In the genomic region with DNA sequence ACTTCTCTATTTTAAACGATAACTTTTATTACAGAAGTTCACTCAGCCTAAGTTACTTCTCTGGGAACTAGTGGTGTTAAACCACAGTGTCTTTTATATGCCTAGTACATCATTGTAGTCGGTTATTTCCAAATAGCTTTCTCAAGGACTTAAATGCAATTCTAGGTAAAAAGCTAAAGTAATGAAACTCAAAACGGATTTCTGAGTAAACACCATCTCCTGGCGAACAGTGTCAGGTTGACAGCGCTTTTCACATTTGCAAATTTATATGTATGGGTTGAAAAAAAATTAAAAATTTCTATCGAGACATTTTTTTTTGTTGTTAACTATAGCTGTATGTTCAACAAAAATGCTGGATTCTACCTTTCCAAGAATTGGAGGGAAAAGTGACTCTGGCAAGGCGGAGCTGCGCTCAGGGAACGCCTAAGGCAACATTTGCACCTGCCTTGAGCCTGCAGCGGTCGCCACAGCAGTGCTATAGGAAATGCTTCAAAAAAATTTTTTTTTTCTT, we compare ENCODE assay signal across 8 mouse cellular contexts. TPM values are rescaled to one million over a fixed set of nuclear protein-coding genes. Genes with fewer than 3 reads are reported as not detected.
DNase-seq lines count a peak whose midpoint lies in the region; ATAC-seq and TF ChIP-seq lines count a peak whose summit lies in the region.

No protein-coding gene starts in this region.

- no peaks in the 10 kb centered on the region for H3K4me1 ChIP-seq in CH12.LX (ENCODE audit: control insufficient read depth in 1 of 2, insufficient read depth in 2 of 2)
- peaks cover 11% of the 10 kb centered on the region for H3K4me1 ChIP-seq in hindbrain, embryonic 16.5 days (ENCODE audit: control insufficient read depth, insufficient read depth, low read depth, low read length)
- peaks cover 11% of the 10 kb centered on the region for H3K4me1 ChIP-seq in liver, postnatal 0 days (ENCODE audit: insufficient read depth)

- H3K9ac ChIP-seq in CH12.LX (ENCODE audit: insufficient read depth, low read depth) = peak overlapping the region; percentile 77
- H3K9ac ChIP-seq in hindbrain, embryonic 16.5 days (ENCODE audit: low read depth, low read length) = peak overlapping the region; percentile 97
- peak overlapping the region; percentile 98 for H3K9ac ChIP-seq in liver, postnatal 0 days (replicated peaks)

- intact Hi-C loops in gastrocnemius, adult 2 months (cut with DNase I) = loop anchor here (10.0 kb wide), 1 partner anchor 531 kb away; no protein-coding TSS in a partner anchor
- intact Hi-C loops in left cerebral cortex, postnatal 14 days (cut with DNase I) = no loop called here

- WGBS in hindbrain, embryonic 16.5 days = 6% methylated on average over 11 of the region's 11 CpGs
- WGBS in liver, postnatal 0 days (ENCODE audit: insufficient replicate concordance) = 4% methylated on average over 11 of the region's 11 CpGs

- TF ChIP-seq EP300 in CH12.LX (IDR thresholded peaks at IDR 0.05; ENCODE audit: low read length) = no peak
- TF ChIP-seq EP300 in liver, postnatal 0 days (IDR thresholded peaks at IDR 0.05; ENCODE audit: low read depth) = peak; percentile 44

- H3K27me3 ChIP-seq in CH12.LX (replicated peaks) = no peaks in the 10 kb centered on the region
- H3K27me3 ChIP-seq in hindbrain, embryonic 16.5 days (replicated peaks; ENCODE audit: control insufficient read depth, insufficient read depth, low read length) = no peaks in the 10 kb centered on the region
- no peaks in the 10 kb centered on the region for H3K27me3 ChIP-seq in liver, postnatal 0 days (ENCODE audit: insufficient read depth, low read length)
- no peaks in the 10 kb centered on the region for H3K27me3 ChIP-seq in splenic B cell, adult 2 months (ENCODE audit: control insufficient read depth, insufficient read depth, low read length, poor library complexity, severe bottlenecking)

- dilution Hi-C loops in CH12.LX (cut with MboI; ENCODE audit: extremely low pct_ligation_motif_present, extremely low pct_unique_long_range_greater_than_20kb, low sequenced_read_pairs) = no loop called here

- in situ Hi-C loops in CH12.LX (cut with MboI; ENCODE audit: low pct_ligation_motif_present, low pct_unique_long_range_greater_than_20kb, low sequenced_read_pairs) = no loop called here

- TF ChIP-seq CTCF in gastrocnemius, adult 2 months (IDR thresholded peaks at IDR 0.05) = no peak
- peak in 1 of 2 experiments; percentile 17; a peak in 2 of 4 replicates for TF ChIP-seq CTCF in CH12.LX (conservative IDR thresholded peaks at IDR 0.05 in 1 of 2, IDR thresholded peaks at IDR 0.05 in 1 of 2; ENCODE audit: low read depth in 2 of 2, low read length in 2 of 2)
- TF ChIP-seq CTCF in liver, postnatal 0 days (IDR thresholded peaks at IDR 0.05; ENCODE audit: low read depth) = 0 out of 2 replicates have a peak, but pooled peaks have one; percentile 5

- H3K4me3 ChIP-seq in gastrocnemius, adult 2 months = peak overlapping the region; percentile 95
- peak overlapping the region; percentile 58 to 93 (median 92) for H3K4me3 ChIP-seq in CH12.LX (replicated peaks in 1 of 3; ENCODE audit: low read depth in 2 of 3, low read length in 2 of 3, poor library complexity in 1 of 3)
- peak overlapping the region; percentile 100 for H3K4me3 ChIP-seq in hindbrain, embryonic 16.5 days (ENCODE audit: low read length)
- H3K4me3 ChIP-seq in liver, postnatal 0 days (ENCODE audit: low read depth, low read length) = peak overlapping the region; percentile 85

- no peaks in the 10 kb centered on the region for H3K9me3 ChIP-seq in CH12.LX (replicated peaks; ENCODE audit: low read length)
- H3K9me3 ChIP-seq in hindbrain, embryonic 16.5 days (ENCODE audit: control insufficient read depth, low read length) = no peaks in the 10 kb centered on the region
- H3K9me3 ChIP-seq in liver, postnatal 0 days (ENCODE audit: low read length) = no peaks in the 10 kb centered on the region

- no peak for TF ChIP-seq RAD21 in CH12.LX (IDR thresholded peaks at IDR 0.05; ENCODE audit: low read depth, low read length)

- peak overlapping the region; percentile 39; the same call in 1 of the 2 replicates for H3K4me2 ChIP-seq in CH12.LX (ENCODE audit: insufficient read depth, low read depth, poor library complexity, severe bottlenecking)
- peak overlapping the region; percentile 81 for H3K4me2 ChIP-seq in hindbrain, embryonic 16.5 days (ENCODE audit: low read length)
- peak overlapping the region; percentile 72 for H3K4me2 ChIP-seq in liver, postnatal 0 days (ENCODE audit: low read depth, low read length)

- peak; percentile 8; the same call in 1 of the 2 replicates for ATAC-seq in hindbrain, embryonic 16.5 days
- ATAC-seq in liver, postnatal 0 days = peak; percentile 23

- DNase-seq in gastrocnemius, adult 2 months = peak; percentile 28
- DNase-seq in gastrocnemius, adult 8-10 months (ENCODE audit: low spot score in 2 of 2) = no peak
- peak; percentile 52 for DNase-seq in CH12.LX (ENCODE audit: extremely low read depth)
- DNase-seq in embryo, embryonic 11.5 days (ENCODE audit: low read depth, low spot score) = peak; percentile 14
- peak; percentile 52 for DNase-seq in liver, postnatal 0 days
- DNase-seq in splenic B cell, adult 2 months (ENCODE audit: low read depth, low spot score) = peak; percentile 50
- DNase-seq in left cerebral cortex, postnatal 14 days (ENCODE audit: low spot score in 2 of 2) = no peak

- H3K27ac ChIP-seq in gastrocnemius, adult 2 months = peak overlapping the region; percentile 98
- peak overlapping the region; percentile 89; the same call in 1 of the 2 replicates for H3K27ac ChIP-seq in CH12.LX (ENCODE audit: insufficient read depth, low read depth)
- H3K27ac ChIP-seq in hindbrain, embryonic 16.5 days (ENCODE audit: low read depth, low read length) = peak overlapping the region; percentile 95
- H3K27ac ChIP-seq in liver, postnatal 0 days (ENCODE audit: low read depth) = peak overlapping the region; percentile 97

- peaks cover 34% of the 10 kb centered on the region for H3K79me2 ChIP-seq in CH12.LX (replicated peaks; ENCODE audit: control insufficient read depth, extremely low read depth, insufficient read depth, poor library complexity, severe bottlenecking)

- peaks cover 20 to 27% of the 10 kb centered on the region in 2 experiments for H3K36me3 ChIP-seq in CH12.LX (replicated peaks in 1 of 2; ENCODE audit: control insufficient read depth in 1 of 2, insufficient read depth in 1 of 2, low read length in 1 of 2)
- no peaks in the 10 kb centered on the region for H3K36me3 ChIP-seq in hindbrain, embryonic 16.5 days (ENCODE audit: control insufficient read depth, insufficient read depth, low read length)
- H3K36me3 ChIP-seq in liver, postnatal 0 days (replicated peaks; ENCODE audit: insufficient read depth, low read length) = no peaks in the 10 kb centered on the region
- no peaks in the 10 kb centered on the region for H3K36me3 ChIP-seq in splenic B cell, adult 2 months (ENCODE audit: control insufficient read depth, insufficient read depth, low read length, poor library complexity, severe bottlenecking)

- TF ChIP-seq POLR2A in CH12.LX (IDR thresholded peaks at IDR 0.05; ENCODE audit: low read depth, low read length) = no peak

TF ChIP-seq in CH12.LX, 34 proteins besides CTCF, POLR2A, EP300 and RAD21:
- TF ChIP-seq ZNF384 (IDR thresholded peaks at IDR 0.05; ENCODE audit: low read depth, low read length) (peak; percentile 45; the same call in 1 of the 2 replicates), NRF1 (IDR thresholded peaks at IDR 0.05; ENCODE audit: low read depth, low read length) (no peak)

RNA-seq across cellular contexts. Expression of a gene that starts 0.4 kb away (rescaled TPM):
- total RNA-seq in gastrocnemius, adult 2 months (2021) = 1 to 10 TPM; 7.4 to 8.1 TPM
- total RNA-seq in gastrocnemius, adult 8-10 months (2022) = 1 to 10 TPM; 5.6 to 7.3 (median 6.5) TPM
- total RNA-seq in CH12.LX (2012; rRNA removed) (13.0 and 13.4 TPM in 2 replicates), CH12.LX (2014; rRNA removed) (19.6 and 23.5 TPM in 2 replicates)
- 13.8 and 14.5 TPM in 2 replicates for polyA plus RNA-seq in CH12.LX (2012; ENCODE audit: insufficient read length, low read depth)
- polyA plus RNA-seq in hindbrain, embryonic 16.5 days (2015; fragmentation: Nextera tagmentation; extraction: Ambion mirVana) = 15.4 and 17.4 TPM in 2 replicates
- polyA plus RNA-seq in liver, postnatal 0 days (2015; fragmentation: Nextera tagmentation; extraction: Ambion mirVana) = 3.4 and 3.8 TPM in 2 replicates
- 10 to 100 TPM; 18.0 to 18.4 TPM for total RNA-seq in left cerebral cortex, postnatal 14 days (2021)

RNA-seq across cellular contexts. Expression of a gene that starts 53.9 kb away (rescaled TPM):
- total RNA-seq in gastrocnemius, adult 2 months (2021) = under 1 TPM; 0.18 to 0.42 TPM
- under 1 TPM in 3 of 4 experiments, not detected in 1; 0.27 to 0.83 (median 0.39) TPM for total RNA-seq in gastrocnemius, adult 8-10 months (2022)
- total RNA-seq in CH12.LX (2012; rRNA removed) (21.9 and 26.7 TPM in 2 replicates), CH12.LX (2014; rRNA removed) (46.9 and 49.7 TPM in 2 replicates)
- 67.9 and 90.9 TPM in 2 replicates for polyA plus RNA-seq in CH12.LX (2012; ENCODE audit: insufficient read length, low read depth)
- 0.43 and 0.59 TPM in 2 replicates for polyA plus RNA-seq in hindbrain, embryonic 16.5 days (2015; fragmentation: Nextera tagmentation; extraction: Ambion mirVana)
- polyA plus RNA-seq in liver, postnatal 0 days (2015; fragmentation: Nextera tagmentation; extraction: Ambion mirVana) = 3.0 and 3.6 TPM in 2 replicates
- under 1 TPM; 0.89 to 0.92 TPM for total RNA-seq in left cerebral cortex, postnatal 14 days (2021)

RNA-seq across cellular contexts. Expression of a gene that starts 54.4 kb away (rescaled TPM):
- 1 to 10 TPM; 3.5 to 4.2 TPM for total RNA-seq in gastrocnemius, adult 2 months (2021)
- total RNA-seq in gastrocnemius, adult 8-10 months (2022) = 1 to 10 TPM; 3.2 to 3.7 (median 3.4) TPM
- total RNA-seq in CH12.LX (2012; rRNA removed) = 21.2 and 27.3 TPM in 2 replicates
- 37.1 and 42.0 TPM in 2 replicates for total RNA-seq in CH12.LX (2014; rRNA removed)
- 41.2 and 42.4 TPM in 2 replicates for polyA plus RNA-seq in CH12.LX (2012; ENCODE audit: insufficient read length, low read depth)
- 19.4 and 22.3 TPM in 2 replicates for polyA plus RNA-seq in hindbrain, embryonic 16.5 days (2015; fragmentation: Nextera tagmentation; extraction: Ambion mirVana)
- polyA plus RNA-seq in liver, postnatal 0 days (2015; fragmentation: Nextera tagmentation; extraction: Ambion mirVana) = 3.8 and 3.9 TPM in 2 replicates
- 10 to 100 TPM; 45.5 to 46.2 TPM for total RNA-seq in left cerebral cortex, postnatal 14 days (2021)

Comparison
In these comparisons a context has a peak if more than half of its experiments do, and no peak if none do; other contexts are left out.
1. DNase-seq: peak in gastrocnemius, adult 2 months (single experiment), CH12.LX (single experiment), embryo, embryonic 11.5 days (single experiment), liver, postnatal 0 days (single experiment) and splenic B cell, adult 2 months (single experiment); none in gastrocnemius, adult 8-10 months (0 of 2) and left cerebral cortex, postnatal 14 days (0 of 2).
2. RNA of a gene that starts 53.9 kb away (total RNA-seq): 21.9 to 49.7 TPM in CH12.LX; 0.89 to 0.92 TPM in left cerebral cortex, postnatal 14 days, 0.18 to 0.42 TPM in gastrocnemius, adult 2 months and 0.27 to 0.83 TPM in gastrocnemius, adult 8-10 months; every median in the first group is over 10 times any median in the second.
3. RNA of a gene that starts 54.4 kb away (total RNA-seq): 45.5 to 46.2 TPM in left cerebral cortex, postnatal 14 days and 21.2 to 42.0 TPM in CH12.LX; 3.5 to 4.2 TPM in gastrocnemius, adult 2 months and 3.2 to 3.7 TPM in gastrocnemius, adult 8-10 months; every median in the first group is over 4 times any median in the second.
4. Peak in every context shown above with its lines, with median percentiles within 50 percentile points of each other: H3K27ac ChIP-seq, H3K4me3 ChIP-seq, H3K4me2 ChIP-seq and H3K9ac ChIP-seq.